Mouse (Mus musculus) liver, postnatal 0 days (tissue): ENCODE data around the gene Sbk3. TPM values are rescaled to one million over a fixed set of nuclear protein-coding genes. Genes with fewer than 3 reads are reported as not detected.
"Not testable (repeated sequence)": the region's sequence is repeated elsewhere in the genome, so short reads cannot be mapped to it uniquely, and the experiment has no call there.

ENCODE experiments used
- ATAC-seq: fragments of 200-750 bp; cut with Nextera tagmentation; 2 replicates; pipeline ENCODE4 v1.8.0; 2017; ENCODE audit warnings: mild to moderate bottlenecking, moderate library complexity
- DNase-seq: peaks from one replicate; pipeline ENCODE4 v3.0.0-alpha.2; 2016
- H3K27ac ChIP-seq: fragments of 300-500 bp; sonication (generic); 2 replicates; pipeline ENCODE4 v1.5.1; 2014; ENCODE audit warnings: antibody characterized with exemption, moderate library complexity, mild to moderate bottlenecking, low read depth
- H3K27me3 ChIP-seq: fragments of 300-500 bp; sonication (generic); 2 replicates; pipeline ENCODE4 v1.6.1; 2014; ENCODE audit warnings: low read length, control low read depth, mixed read lengths; ENCODE audit not compliant: insufficient read depth
- H3K36me3 ChIP-seq: fragments of 300-500 bp; sonication (generic); replicated peaks from 2 replicates; pipeline ENCODE4 v1.6.1; 2014; ENCODE audit warnings: mild to moderate bottlenecking, control low read depth, low read length, moderate library complexity, mixed read lengths; ENCODE audit not compliant: insufficient read depth
- H3K4me1 ChIP-seq: fragments of 300-500 bp; sonication (generic); 2 replicates; pipeline ENCODE4 v1.6.1; 2014; ENCODE audit warnings: antibody characterized with exemption, mild to moderate bottlenecking, control low read depth; ENCODE audit not compliant: insufficient read depth
- H3K4me2 ChIP-seq: fragments of 300-500 bp; sonication (generic); 2 replicates; pipeline ENCODE4 v1.6.1; 2014; ENCODE audit warnings: low read depth, mild to moderate bottlenecking, low read length, moderate library complexity, mixed read lengths
- H3K4me3 ChIP-seq: fragments of 300-500 bp; sonication (generic); 2 replicates; pipeline ENCODE4 v1.5.1; 2014; ENCODE audit warnings: low read depth, low read length
- H3K9ac ChIP-seq: fragments of 300-500 bp; sonication (generic); replicated peaks from 2 replicates; pipeline ENCODE4 v1.6.1; 2014; ENCODE audit warnings: mild to moderate bottlenecking, moderate library complexity
- H3K9me3 ChIP-seq: fragments of 300-500 bp; sonication (generic); 2 replicates; pipeline ENCODE4 v1.6.1; 2016; ENCODE audit warnings: mild to moderate bottlenecking, control low read depth, low read length, mixed read lengths
- CTCF ChIP-seq: sonication (generic); IDR thresholded peaks from 2 replicates; pipeline ENCODE4 v1.5.1; 2016; ENCODE audit warnings: antibody characterized with exemption, low read depth
- EP300 ChIP-seq: IDR thresholded peaks from 2 replicates; pipeline ENCODE4 v1.6.1; 2016; ENCODE audit warnings: antibody characterized with exemption, low read depth, mild to moderate bottlenecking
- WGBS: fragments of 180-500 bp; shearing (Covaris S2); extraction: QIAGEN DNeasy Blood & Tissue Kit; methylation state at CpG from one replicate; pipeline ENCODE4 v1.1.7; 2014; ENCODE audit not compliant: insufficient replicate concordance; 5-methylcytosine and 5-hydroxymethylcytosine counted together
- polyA plus RNA-seq: library from polyadenylated mRNA; unstranded; fragments of >200 nt; fragmentation: Nextera tagmentation; extraction: Ambion mirVana; gene quantifications from 2 replicates; pipeline ENCODE4 v1.2.1, GENCODE M21; 2015

Gene Sbk3
- polyA plus RNA-seq, 1 experiment from 2014 or later, result not detected

GRCm38 (mm10) chr7:5008229-5008628, 37.3 kb upstream of the Sbk3 start:
- no peak for TF ChIP-seq EP300
- 0 out of 2 replicates have a peak, but pooled peaks have one; percentile 9 for TF ChIP-seq CTCF
- 93% methylated on average over 26 of the region's 26 CpGs for WGBS
- H3K9ac ChIP-seq, result no peak overlapping the region
- no peaks in the 10 kb centered on the region for H3K9me3 ChIP-seq
- no peak overlapping the region for H3K27ac ChIP-seq
- no peak overlapping the region for H3K4me3 ChIP-seq
- peaks cover 5% of the 10 kb centered on the region for H3K4me1 ChIP-seq
- no peaks in the 10 kb centered on the region for H3K27me3 ChIP-seq
- no peak overlapping the region for H3K4me2 ChIP-seq
- peaks cover 58% of the 10 kb centered on the region for H3K36me3 ChIP-seq
- no peak for ATAC-seq
- no peak for DNase-seq

GRCm38 (mm10) chr7:5002876-5003275, 31.9 kb upstream of the Sbk3 start:
- WGBS, result 74% methylated on average over 8 of the region's 8 CpGs
- not testable (repeated sequence) for H3K4me3 ChIP-seq, H3K27ac ChIP-seq, H3K9me3 ChIP-seq, H3K4me2 ChIP-seq, H3K9ac ChIP-seq, H3K4me1 ChIP-seq, ATAC-seq, DNase-seq, H3K27me3 ChIP-seq
- peaks cover 10% of the 10 kb centered on the region for H3K36me3 ChIP-seq

GRCm38 (mm10) chr7:4999876-5000275, 28.9 kb upstream of the Sbk3 start:
- no peaks in the 10 kb centered on the region for H3K36me3 ChIP-seq
- H3K9me3 ChIP-seq, result no peaks in the 10 kb centered on the region
- DNase-seq (peak; percentile 28), ATAC-seq (no peak)
- H3K27ac ChIP-seq, result no peak overlapping the region
- H3K4me1 ChIP-seq, result peaks cover 14% of the 10 kb centered on the region; the same call in 1 of the 2 replicates
- H3K4me2 ChIP-seq, result no peak overlapping the region
- H3K9ac ChIP-seq, result no peak overlapping the region
- no peak overlapping the region for H3K4me3 ChIP-seq
- H3K27me3 ChIP-seq, result no peaks in the 10 kb centered on the region
- WGBS, result 62% methylated on average over 2 of the region's 2 CpGs
- no peak for TF ChIP-seq EP300
- TF ChIP-seq CTCF, result peak; percentile 49

GRCm38 (mm10) chr7:4996934-4997333, 26.0 kb upstream of the Sbk3 start:
- Histone ChIP-seq H3K9ac (no peak overlapping the region; the same call in 1 of the 2 replicates), H3K4me3 (no peak overlapping the region), H3K9me3 (no peaks in the 10 kb centered on the region), H3K4me1 (peaks cover 14% of the 10 kb centered on the region; the same call in 1 of the 2 replicates), H3K27me3 (no peaks in the 10 kb centered on the region), H3K27ac (no peak overlapping the region), H3K4me2 (peak overlapping the region; percentile 78; the same call in 1 of the 2 replicates), H3K36me3 (no peaks in the 10 kb centered on the region)
- no peak for ATAC-seq
- DNase-seq, result no peak
- 67% methylated on average over 6 of the region's 8 CpGs for WGBS
- no peak for TF ChIP-seq EP300
- no peak for TF ChIP-seq CTCF

GRCm38 (mm10) chr7:4996003-4996895, 25.3 kb upstream of the Sbk3 start, which contains the start of gene Zfp579:
Gene Zfp579, minus strand, starts transcription at chr7:4996158.
- no peaks in the 10 kb centered on the region for H3K36me3 ChIP-seq
- H3K4me2 ChIP-seq, result peak within 1 kb of the TSS; percentile 78
- H3K9ac ChIP-seq, result peak within 1 kb of the TSS; percentile 76
- peak; percentile 92 for ATAC-seq
- 0 out of 2 replicates have a peak within 1 kb of the TSS, but pooled peaks have one; percentile 6 for H3K27ac ChIP-seq
- H3K9me3 ChIP-seq, result no peaks in the 10 kb centered on the region
- peak within 1 kb of the TSS; percentile 65 for H3K4me3 ChIP-seq
- H3K27me3 ChIP-seq, result no peaks in the 10 kb centered on the region
- peaks cover 14% of the 10 kb centered on the region; the same call in 1 of the 2 replicates for H3K4me1 ChIP-seq
- TF ChIP-seq CTCF (no peak), EP300 (no peak)
- peak; percentile 89 for DNase-seq
- 9% methylated on average over 15 of the region's 26 CpGs for WGBS

- H3K4me3 ChIP-seq, result peak overlapping the region; percentile 65
- peak overlapping the region; percentile 76 for H3K9ac ChIP-seq
- DNase-seq (no peak), ATAC-seq (peak; percentile 24)
- no peak overlapping the region for H3K27ac ChIP-seq
- H3K36me3 ChIP-seq, result no peaks in the 10 kb centered on the region
- WGBS, result 8% methylated on average over 19 of the region's 19 CpGs
- no peaks in the 10 kb centered on the region for H3K27me3 ChIP-seq
- H3K4me1 ChIP-seq, result peaks cover 14% of the 10 kb centered on the region; the same call in 1 of the 2 replicates
- H3K9me3 ChIP-seq, result no peaks in the 10 kb centered on the region
- no peak for TF ChIP-seq CTCF
- no peak for TF ChIP-seq EP300
- peak overlapping the region; percentile 78 for H3K4me2 ChIP-seq
Measured at GRCm38 (mm10) chr7:4995268-4996002, 24.5 kb upstream of the Sbk3 start.
